Mouse (Mus musculus) liver, postnatal 0 days (tissue): ENCODE measurements around the gene Gjb1.

Source experiments
- CTCF ChIP-seq: sonication (generic); IDR thresholded peaks from 2 replicates; pipeline ENCODE4 v1.5.1; 2016; ENCODE audit warnings: antibody characterized with exemption, low read depth
- EP300 ChIP-seq: IDR thresholded peaks from 2 replicates; pipeline ENCODE4 v1.6.1; 2016; ENCODE audit warnings: antibody characterized with exemption, low read depth, mild to moderate bottlenecking

DNA sequence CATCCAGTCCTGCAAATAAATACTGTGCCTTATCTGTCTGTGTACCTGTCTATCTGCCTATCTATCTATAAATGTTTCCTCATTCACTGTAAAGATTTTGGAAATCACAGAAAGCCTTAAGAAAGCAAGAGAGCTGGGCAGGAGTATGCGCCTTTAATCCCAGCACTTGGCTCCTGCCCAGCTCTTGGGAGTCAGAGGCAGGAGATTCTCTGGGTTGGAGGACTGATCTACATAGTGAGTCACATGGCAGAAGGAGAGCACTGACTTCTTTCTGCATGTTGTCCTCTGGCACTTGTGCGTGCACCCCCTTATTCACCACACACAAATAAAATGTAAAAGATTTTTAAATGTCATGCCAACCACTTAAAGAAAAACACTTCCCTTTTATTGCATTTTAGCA is 47.3 kb downstream of the Gjb1 start:
- TF ChIP-seq CTCF, result no peak
- no peak for TF ChIP-seq EP300
